Mouse (Mus musculus): Measurements from ENCODE around the gene Taf1d. TPM values are rescaled to one million over a fixed set of nuclear protein-coding genes. Genes with fewer than 3 reads are reported as not detected.

The Taf1d gene
- total and polyA plus RNA-seq, 2 experiments = 6.8 to 179 TPM

GRCm38 (mm10) chr9:15278343-15278742, 27.7 kb upstream of the Taf1d start:
- no peaks in the 10 kb centered on the region for H3K27me3 ChIP-seq (ENCODE audit: control insufficient read depth, insufficient read depth, low read length)
- H3K79me2 ChIP-seq (ENCODE audit: control insufficient read depth, insufficient read depth, low read length) = no peaks in the 10 kb centered on the region
- WGBS = 28% methylated on average over 3 of the region's 3 CpGs
- H3K9ac ChIP-seq (ENCODE audit: low read depth, low read length) = no peak overlapping the region
- no peak overlapping the region for H3K4me3 ChIP-seq (ENCODE audit: insufficient read depth, low read depth, low read length)
- DNase-seq (ENCODE audit: extremely low read depth, low read depth, low spot score) = no peak
- no peak overlapping the region for H3K27ac ChIP-seq (replicated peaks; ENCODE audit: insufficient read depth, low read depth, low read length)
- H3K4me1 ChIP-seq (ENCODE audit: control insufficient read depth, insufficient read depth, low read length) = peaks cover 8% of the 10 kb centered on the region
- H3K36me3 ChIP-seq (ENCODE audit: control insufficient read depth, insufficient read depth, low read length) = peaks cover 28% of the 10 kb centered on the region
- no peak for TF ChIP-seq POLR2A (IDR thresholded peaks at IDR 0.05; ENCODE audit: extremely low read depth, insufficient read depth, low read length)
- no peak for TF ChIP-seq CTCF (IDR thresholded peaks at IDR 0.05; ENCODE audit: low read depth, low read length)

DNA sequence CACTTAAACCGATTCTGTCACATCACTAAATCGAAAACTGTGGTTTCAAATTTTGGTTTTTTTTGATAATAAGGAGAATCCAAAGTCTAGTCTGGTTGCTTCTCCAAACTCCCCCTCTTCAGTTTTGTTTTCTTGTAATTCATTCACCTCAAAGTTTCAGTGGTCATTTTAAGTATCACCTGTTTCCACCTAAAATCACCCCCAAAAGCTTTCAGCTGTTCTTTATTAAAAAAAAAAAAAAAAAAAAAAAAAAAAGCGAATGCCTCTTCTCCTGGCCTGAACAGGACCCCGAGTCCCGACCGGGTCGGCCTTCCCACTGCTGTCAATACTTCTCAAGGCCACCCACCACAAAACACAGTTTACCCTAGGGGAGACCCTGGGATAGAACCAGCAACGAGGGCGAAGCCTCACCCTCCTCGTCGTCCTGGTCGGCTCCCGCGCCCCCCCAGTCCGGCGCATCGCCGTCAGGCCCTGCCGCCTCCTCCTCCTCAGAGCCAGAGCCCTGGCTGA, 26.8 kb upstream of the Taf1d start:
- H3K27ac ChIP-seq (replicated peaks; ENCODE audit: insufficient read depth, low read depth, low read length) = peak overlapping the region; percentile 79
- peak overlapping the region; percentile 96 for H3K9ac ChIP-seq (ENCODE audit: low read depth, low read length)
- no peaks in the 10 kb centered on the region for H3K79me2 ChIP-seq (ENCODE audit: control insufficient read depth, insufficient read depth, low read length)
- peaks cover 20% of the 10 kb centered on the region for H3K36me3 ChIP-seq (ENCODE audit: control insufficient read depth, insufficient read depth, low read length)
- H3K27me3 ChIP-seq (ENCODE audit: control insufficient read depth, insufficient read depth, low read length) = no peaks in the 10 kb centered on the region
- peaks cover 8% of the 10 kb centered on the region for H3K4me1 ChIP-seq (ENCODE audit: control insufficient read depth, insufficient read depth, low read length)
- 6% methylated on average over 19 of the region's 19 CpGs for WGBS
- peak overlapping the region; percentile 92 for H3K4me3 ChIP-seq (ENCODE audit: insufficient read depth, low read depth, low read length)
- TF ChIP-seq POLR2A (IDR thresholded peaks at IDR 0.05; ENCODE audit: extremely low read depth, insufficient read depth, low read length) (no peak), CTCF (IDR thresholded peaks at IDR 0.05; ENCODE audit: low read depth, low read length) (no peak)
- no peak for DNase-seq (ENCODE audit: extremely low read depth, low read depth, low spot score)

GRCm38 (mm10) chr9:15279649-15280490, 26.1 kb upstream of the Taf1d start, which contains the start of gene Med17:
Med17 (minus strand) TSS chr9:15279931.
- H3K36me3 ChIP-seq (ENCODE audit: control insufficient read depth, insufficient read depth, low read length) = peaks cover 16% of the 10 kb centered on the region
- H3K27ac ChIP-seq (replicated peaks; ENCODE audit: insufficient read depth, low read depth, low read length) = peak within 1 kb of the TSS; percentile 79
- H3K4me3 ChIP-seq (ENCODE audit: insufficient read depth, low read depth, low read length) = peak within 1 kb of the TSS; percentile 92
- 1% methylated on average over 57 of the region's 57 CpGs for WGBS
- no peaks in the 10 kb centered on the region for H3K27me3 ChIP-seq (ENCODE audit: control insufficient read depth, insufficient read depth, low read length)
- peak; percentile 89; the same call in 1 of the 2 replicates for TF ChIP-seq POLR2A (IDR thresholded peaks at IDR 0.05; ENCODE audit: extremely low read depth, insufficient read depth, low read length)
- TF ChIP-seq CTCF (IDR thresholded peaks at IDR 0.05; ENCODE audit: low read depth, low read length) = no peak
- peak; percentile 90 for DNase-seq (ENCODE audit: extremely low read depth, low read depth, low spot score)
- H3K9ac ChIP-seq (ENCODE audit: low read depth, low read length) = peak within 1 kb of the TSS; percentile 96
- H3K4me1 ChIP-seq (ENCODE audit: control insufficient read depth, insufficient read depth, low read length) = peaks cover 8% of the 10 kb centered on the region
- H3K79me2 ChIP-seq (ENCODE audit: control insufficient read depth, insufficient read depth, low read length) = no peaks in the 10 kb centered on the region

- TF ChIP-seq CTCF (IDR thresholded peaks at IDR 0.05; ENCODE audit: low read depth, low read length) (no peak), POLR2A (IDR thresholded peaks at IDR 0.05; ENCODE audit: extremely low read depth, insufficient read depth, low read length) (no peak)
- peaks cover 8% of the 10 kb centered on the region for H3K4me1 ChIP-seq (ENCODE audit: control insufficient read depth, insufficient read depth, low read length)
- peak overlapping the region; percentile 24; the same call in 1 of the 2 replicates for H3K27ac ChIP-seq (replicated peaks; ENCODE audit: insufficient read depth, low read depth, low read length)
- H3K4me3 ChIP-seq (ENCODE audit: insufficient read depth, low read depth, low read length) = peak overlapping the region; percentile 92
- no peaks in the 10 kb centered on the region for H3K79me2 ChIP-seq (ENCODE audit: control insufficient read depth, insufficient read depth, low read length)
- 41% methylated on average over 5 of the region's 5 CpGs for WGBS
- peaks cover 12% of the 10 kb centered on the region for H3K36me3 ChIP-seq (ENCODE audit: control insufficient read depth, insufficient read depth, low read length)
- DNase-seq (ENCODE audit: extremely low read depth, low read depth, low spot score) = no peak
- no peaks in the 10 kb centered on the region for H3K27me3 ChIP-seq (ENCODE audit: control insufficient read depth, insufficient read depth, low read length)
- peak overlapping the region; percentile 45 for H3K9ac ChIP-seq (ENCODE audit: low read depth, low read length)
Measured at GRCm38 (mm10) chr9:15280491-15280879, 25.5 kb upstream of the Taf1d start.

DNA sequence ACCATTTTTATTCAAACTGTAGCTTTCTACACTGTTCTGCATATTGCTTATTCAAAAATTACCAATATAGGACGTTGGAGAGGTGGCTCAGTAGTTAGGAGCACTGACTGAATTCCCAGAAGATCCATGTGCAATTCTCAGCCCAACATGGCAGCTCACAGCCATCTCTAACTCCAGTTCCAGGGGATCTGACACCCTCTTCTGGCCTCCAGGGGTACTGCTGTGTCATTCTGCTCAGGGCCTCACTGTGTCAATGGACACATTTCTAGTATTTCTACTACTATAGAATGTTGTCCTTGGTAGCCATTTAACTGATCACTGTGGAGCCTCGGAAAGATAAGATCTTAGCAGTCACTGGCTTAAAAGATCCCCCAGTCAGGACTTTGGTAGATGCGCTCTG, 20.6 kb upstream of the Taf1d start:
- DNase-seq (ENCODE audit: extremely low read depth, low read depth, low spot score) = no peak
- no peak overlapping the region for H3K4me3 ChIP-seq (ENCODE audit: insufficient read depth, low read depth, low read length)
- H3K27me3 ChIP-seq (ENCODE audit: control insufficient read depth, insufficient read depth, low read length) = no peaks in the 10 kb centered on the region
- peaks cover 41% of the 10 kb centered on the region for H3K36me3 ChIP-seq (ENCODE audit: control insufficient read depth, insufficient read depth, low read length)
- no peaks in the 10 kb centered on the region for H3K79me2 ChIP-seq (ENCODE audit: control insufficient read depth, insufficient read depth, low read length)
- no peak overlapping the region for H3K9ac ChIP-seq (ENCODE audit: low read depth, low read length)
- TF ChIP-seq CTCF (IDR thresholded peaks at IDR 0.05; ENCODE audit: low read depth, low read length) (peak; percentile 53), POLR2A (IDR thresholded peaks at IDR 0.05; ENCODE audit: extremely low read depth, insufficient read depth, low read length) (no peak)
- H3K4me1 ChIP-seq (ENCODE audit: control insufficient read depth, insufficient read depth, low read length) = peaks cover 3% of the 10 kb centered on the region
- WGBS = 84% methylated on average over 3 of the region's 3 CpGs
- no peak overlapping the region for H3K27ac ChIP-seq (replicated peaks; ENCODE audit: insufficient read depth, low read depth, low read length)

- Histone ChIP-seq H3K4me1 (ENCODE audit: control insufficient read depth, insufficient read depth, low read length) (no peaks in the 10 kb centered on the region), H3K27ac (replicated peaks; ENCODE audit: insufficient read depth, low read depth, low read length) (no peak overlapping the region), H3K9ac (ENCODE audit: low read depth, low read length) (no peak overlapping the region), H3K27me3 (ENCODE audit: control insufficient read depth, insufficient read depth, low read length) (no peaks in the 10 kb centered on the region), H3K79me2 (ENCODE audit: control insufficient read depth, insufficient read depth, low read length) (no peaks in the 10 kb centered on the region), H3K4me3 (ENCODE audit: insufficient read depth, low read depth, low read length) (no peak overlapping the region), H3K36me3 (ENCODE audit: control insufficient read depth, insufficient read depth, low read length) (peaks cover 53% of the 10 kb centered on the region)
- no peak for DNase-seq (ENCODE audit: extremely low read depth, low read depth, low spot score)
- TF ChIP-seq POLR2A (IDR thresholded peaks at IDR 0.05; ENCODE audit: extremely low read depth, insufficient read depth, low read length) (no peak), CTCF (IDR thresholded peaks at IDR 0.05; ENCODE audit: low read depth, low read length) (no peak)
- WGBS = 77% methylated on average over 6 of the region's 6 CpGs
Measured at GRCm38 (mm10) chr9:15287846-15288245, 18.2 kb upstream of the Taf1d start.

All from liver, adult 2 months (tissue).